Mouse (Mus musculus) lung, postnatal 0 days (tissue): Measurements from ENCODE around the gene Glyctk. TPM values are rescaled to one million over a fixed set of nuclear protein-coding genes. Genes with fewer than 3 reads are reported as not detected.

ENCODE experiments used
- ATAC-seq: fragments of 200-750 bp; cut with Nextera tagmentation; 2 replicates; pipeline ENCODE4 v1.8.0; 2017; ENCODE audit warnings: moderate library complexity
- DNase-seq: peaks from one replicate; pipeline ENCODE4 v3.0.0-alpha.2; 2016; ENCODE audit warnings: low spot score
- H3K27ac ChIP-seq: fragments of 300-500 bp; sonication (generic); 2 replicates; pipeline ENCODE4 v1.5.1; 2014; ENCODE audit warnings: antibody characterized with exemption, mild to moderate bottlenecking, low read length, mixed read lengths
- H3K27me3 ChIP-seq: fragments of 300-500 bp; sonication (generic); replicated peaks from 2 replicates; pipeline ENCODE4 v1.6.1; 2014; ENCODE audit warnings: low read length, mixed read lengths; ENCODE audit not compliant: insufficient read depth
- H3K36me3 ChIP-seq: fragments of 300-500 bp; sonication (generic); 2 replicates; pipeline ENCODE4 v1.6.1; 2014; ENCODE audit warnings: low read length, mixed read lengths; ENCODE audit not compliant: insufficient read depth
- H3K4me1 ChIP-seq: fragments of 300-500 bp; sonication (generic); 2 replicates; pipeline ENCODE4 v1.6.1; 2014; ENCODE audit warnings: antibody characterized with exemption, low read depth, low read length, mixed read lengths; ENCODE audit not compliant: insufficient read depth
- H3K4me2 ChIP-seq: fragments of 300-500 bp; sonication (generic); replicated peaks from 2 replicates; pipeline ENCODE4 v1.6.1; 2014; ENCODE audit warnings: low read depth, mild to moderate bottlenecking, low read length, moderate library complexity, mixed read lengths
- H3K4me3 ChIP-seq: fragments of 300-500 bp; sonication (generic); 2 replicates; pipeline ENCODE4 v1.5.1; 2014; ENCODE audit warnings: low read depth, low read length
- H3K9ac ChIP-seq: fragments of 300-500 bp; sonication (generic); replicated peaks from 2 replicates; pipeline ENCODE4 v1.6.1; 2014; ENCODE audit warnings: low read depth, mild to moderate bottlenecking
- H3K9me3 ChIP-seq: fragments of 300-500 bp; sonication (generic); 2 replicates; pipeline ENCODE4 v1.6.1; 2016; ENCODE audit warnings: low read length, mixed read lengths
- CTCF ChIP-seq: IDR thresholded peaks from 2 replicates; pipeline ENCODE4 v1.5.1; 2016; ENCODE audit warnings: antibody characterized with exemption, mild to moderate bottlenecking
- EP300 ChIP-seq: IDR thresholded peaks from 2 replicates; pipeline ENCODE4 v1.6.1; 2016; ENCODE audit warnings: antibody characterized with exemption, mild to moderate bottlenecking, control low read depth
- WGBS: fragments of 180-500 bp; shearing (Covaris S2); extraction: QIAGEN DNeasy Blood & Tissue Kit; methylation state at CpG from one replicate; pipeline ENCODE4 v1.1.7; 2014; 5-methylcytosine and 5-hydroxymethylcytosine counted together
- polyA plus RNA-seq: library from polyadenylated mRNA; unstranded; fragments of >200 nt; fragmentation: Nextera tagmentation; extraction: Ambion mirVana; gene quantifications from 2 replicates; pipeline ENCODE4 v1.2.1, GENCODE M21; 2015

The Glyctk gene
- 0.67 and 0.71 TPM in 2 replicates for polyA plus RNA-seq

GRCm38 (mm10) chr9:106158037-106158491 is at the start of gene Glyctk:
Glyctk (minus strand) TSS chr9:106158138.
- Histone ChIP-seq H3K9ac (no peak within 1 kb of the TSS), H3K27ac (no peak within 1 kb of the TSS), H3K4me2 (no peak within 1 kb of the TSS), H3K27me3 (no peaks in the 10 kb centered on the region), H3K36me3 (no peaks in the 10 kb centered on the region), H3K4me3 (no peak within 1 kb of the TSS), H3K4me1 (no peaks in the 10 kb centered on the region), H3K9me3 (no peaks in the 10 kb centered on the region)
- DNase-seq = no peak
- no peak for ATAC-seq
- TF ChIP-seq CTCF (no peak), EP300 (no peak)
- 69% methylated on average over 6 of the region's 6 CpGs for WGBS

GRCm38 (mm10) chr9:106206515-106206914 is 48.6 kb upstream of the Glyctk start:
- no peak overlapping the region for H3K4me2 ChIP-seq
- H3K9me3 ChIP-seq = no peaks in the 10 kb centered on the region
- TF ChIP-seq EP300 (no peak), CTCF (no peak)
- ATAC-seq (no peak), DNase-seq (no peak)
- peaks cover 8% of the 10 kb centered on the region; the same call in 1 of the 2 replicates for H3K4me1 ChIP-seq
- no peaks in the 10 kb centered on the region for H3K27me3 ChIP-seq
- H3K36me3 ChIP-seq = no peaks in the 10 kb centered on the region
- no peak overlapping the region for H3K27ac ChIP-seq
- H3K9ac ChIP-seq = no peak overlapping the region
- WGBS = 71% methylated on average over 2 of the region's 2 CpGs
- no peak overlapping the region for H3K4me3 ChIP-seq

DNA sequence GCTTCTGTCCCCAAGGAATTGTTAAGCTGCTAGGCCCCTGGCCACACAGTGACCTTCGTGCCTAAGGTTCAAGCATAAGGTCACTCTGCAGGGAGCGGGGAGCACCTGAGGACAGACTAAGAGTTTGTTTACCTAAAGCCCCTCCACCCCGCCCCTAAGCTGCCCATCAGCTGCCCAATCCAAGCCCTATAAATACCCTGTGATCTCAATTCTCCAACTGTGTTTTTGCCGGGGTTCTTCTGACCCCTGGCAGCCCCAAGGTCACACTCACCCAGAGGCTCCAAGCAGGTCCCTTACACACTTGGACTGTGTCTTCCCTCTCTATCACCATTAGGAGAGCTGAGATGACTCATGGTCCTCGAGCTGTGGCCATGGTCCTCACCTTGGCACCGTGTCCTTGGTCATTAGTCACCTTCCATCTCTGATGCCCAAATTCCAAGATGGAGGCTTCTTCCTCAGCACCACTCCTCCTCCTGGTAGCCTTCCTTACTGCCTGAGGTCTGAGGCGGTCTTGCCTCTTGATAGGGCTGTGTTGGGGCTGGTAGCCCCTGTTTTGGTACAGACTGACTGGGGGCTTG is 47.9 kb upstream of the Glyctk start:
- no peak overlapping the region for H3K9ac ChIP-seq
- no peak overlapping the region for H3K4me2 ChIP-seq
- H3K4me1 ChIP-seq = peaks cover 8% of the 10 kb centered on the region; the same call in 1 of the 2 replicates
- H3K9me3 ChIP-seq = no peaks in the 10 kb centered on the region
- no peak overlapping the region for H3K27ac ChIP-seq
- no peak for ATAC-seq
- H3K27me3 ChIP-seq = no peaks in the 10 kb centered on the region
- DNase-seq = no peak
- no peak for TF ChIP-seq EP300
- TF ChIP-seq CTCF = no peak
- no peaks in the 10 kb centered on the region for H3K36me3 ChIP-seq
- no peak overlapping the region for H3K4me3 ChIP-seq
- 75% methylated on average over 7 of the region's 7 CpGs for WGBS

DNA sequence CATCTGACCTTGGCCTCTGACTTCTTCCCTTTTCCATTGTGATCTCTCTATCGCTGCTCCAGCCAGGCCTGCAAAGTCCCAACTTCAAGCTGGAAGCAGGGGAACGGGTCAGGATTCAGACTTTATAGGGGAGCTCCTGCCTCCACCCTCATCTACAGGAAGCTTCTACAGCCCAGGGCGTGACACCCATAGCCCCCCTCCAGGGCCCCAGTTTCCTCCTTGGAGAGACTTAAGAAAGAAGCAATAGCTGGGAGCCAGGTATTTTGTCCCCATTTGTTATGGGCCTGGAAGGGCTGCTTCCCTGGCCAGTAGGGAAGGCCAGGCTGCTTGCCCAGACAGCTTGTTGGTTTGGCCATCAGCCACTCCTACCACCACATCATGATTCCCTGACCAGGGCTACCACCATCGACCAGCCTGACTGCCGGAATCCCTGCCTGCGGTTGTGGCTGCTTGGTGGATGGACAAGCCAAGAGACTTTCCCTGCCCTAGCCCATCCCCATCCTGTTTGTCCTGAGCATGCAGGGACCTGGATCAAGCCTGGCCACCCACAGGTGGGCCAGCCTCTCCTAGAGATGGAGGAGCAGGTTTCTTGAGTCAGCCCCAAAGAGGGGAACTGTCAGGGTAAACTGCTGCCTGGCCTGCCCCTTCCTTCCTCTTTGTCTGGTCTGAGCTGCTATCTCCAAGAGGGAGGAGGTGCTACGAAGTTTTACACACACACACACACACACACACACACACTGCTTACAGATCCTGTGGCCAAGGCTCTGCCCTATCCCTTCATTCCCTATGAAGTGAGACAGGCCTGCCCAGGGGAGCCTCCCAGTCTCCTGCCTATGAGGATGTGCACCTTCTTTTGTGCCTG is 46.3 kb upstream of the Glyctk start:
- H3K4me2 ChIP-seq = peak overlapping the region; percentile 63
- H3K9me3 ChIP-seq = no peaks in the 10 kb centered on the region
- no peaks in the 10 kb centered on the region for H3K27me3 ChIP-seq
- no peaks in the 10 kb centered on the region for H3K36me3 ChIP-seq
- 51% methylated on average over 7 of the region's 7 CpGs for WGBS
- DNase-seq (no peak), ATAC-seq (no peak)
- no peak overlapping the region for H3K9ac ChIP-seq
- H3K27ac ChIP-seq = peak overlapping the region; percentile 75; the same call in 1 of the 2 replicates
- H3K4me1 ChIP-seq = peaks cover 9% of the 10 kb centered on the region; the same call in 1 of the 2 replicates
- H3K4me3 ChIP-seq = peak overlapping the region; percentile 54
- TF ChIP-seq CTCF (no peak), EP300 (no peak)

DNA sequence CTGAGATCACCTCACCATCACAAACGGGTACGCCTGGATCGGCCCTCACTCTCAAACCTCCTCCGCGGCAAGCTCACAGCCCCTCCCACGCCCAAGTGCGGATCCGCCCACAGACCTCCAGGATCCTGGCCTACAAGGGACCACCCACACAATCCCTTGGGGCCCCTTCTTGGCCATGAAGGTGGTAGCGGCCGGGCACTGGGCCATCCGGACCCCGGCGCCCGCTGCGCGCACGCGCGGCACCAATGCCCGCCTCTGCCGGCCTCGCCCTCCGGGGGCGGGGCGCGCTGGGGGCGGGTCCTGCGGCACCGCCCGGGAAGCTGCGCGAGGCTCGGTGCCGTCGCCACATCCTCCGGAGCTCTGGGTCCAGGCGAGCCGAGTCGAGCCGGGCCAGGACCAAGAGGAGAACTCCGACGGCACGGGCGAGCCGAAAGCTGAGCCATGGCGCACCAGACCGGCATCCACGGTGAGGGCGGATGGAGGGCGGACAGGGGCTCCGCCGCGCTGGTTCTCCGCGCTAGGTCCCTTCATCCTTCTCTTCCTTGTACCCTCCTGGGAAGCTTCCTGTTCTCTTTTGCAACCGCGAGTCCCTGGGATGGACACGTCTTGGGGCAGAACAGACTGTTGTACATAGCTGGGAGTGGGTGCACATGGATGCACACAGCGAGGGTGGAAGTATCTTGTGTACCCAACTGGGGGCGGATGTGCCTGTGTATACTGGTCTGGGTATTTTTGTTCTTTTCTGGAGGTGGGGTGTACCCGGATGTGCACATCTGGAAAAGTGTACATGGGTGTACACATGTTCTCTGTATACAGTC is 45.1 kb upstream of the Glyctk start, which contains the start of gene Twf2:
TSS of gene Twf2 (plus strand) at position 290 of the 818 bp plus-strand sequence.
- H3K4me3 ChIP-seq = peak within 1 kb of the TSS; percentile 54
- H3K9ac ChIP-seq = peak within 1 kb of the TSS; percentile 48; the same call in 1 of the 2 replicates
- peak within 1 kb of the TSS; percentile 63 for H3K4me2 ChIP-seq
- 1% methylated on average over 47 of the region's 61 CpGs for WGBS
- peak; percentile 95 for DNase-seq
- H3K27me3 ChIP-seq = no peaks in the 10 kb centered on the region
- TF ChIP-seq EP300 (no peak), CTCF (no peak)
- H3K4me1 ChIP-seq = peaks cover 10% of the 10 kb centered on the region; the same call in 1 of the 2 replicates
- ATAC-seq = peak; percentile 93
- H3K27ac ChIP-seq = peak within 1 kb of the TSS; percentile 75
- no peaks in the 10 kb centered on the region for H3K36me3 ChIP-seq
- H3K9me3 ChIP-seq = no peaks in the 10 kb centered on the region
